Mouse (Mus musculus): ENCODE results near the gene Ppp1r13b.

DNA sequence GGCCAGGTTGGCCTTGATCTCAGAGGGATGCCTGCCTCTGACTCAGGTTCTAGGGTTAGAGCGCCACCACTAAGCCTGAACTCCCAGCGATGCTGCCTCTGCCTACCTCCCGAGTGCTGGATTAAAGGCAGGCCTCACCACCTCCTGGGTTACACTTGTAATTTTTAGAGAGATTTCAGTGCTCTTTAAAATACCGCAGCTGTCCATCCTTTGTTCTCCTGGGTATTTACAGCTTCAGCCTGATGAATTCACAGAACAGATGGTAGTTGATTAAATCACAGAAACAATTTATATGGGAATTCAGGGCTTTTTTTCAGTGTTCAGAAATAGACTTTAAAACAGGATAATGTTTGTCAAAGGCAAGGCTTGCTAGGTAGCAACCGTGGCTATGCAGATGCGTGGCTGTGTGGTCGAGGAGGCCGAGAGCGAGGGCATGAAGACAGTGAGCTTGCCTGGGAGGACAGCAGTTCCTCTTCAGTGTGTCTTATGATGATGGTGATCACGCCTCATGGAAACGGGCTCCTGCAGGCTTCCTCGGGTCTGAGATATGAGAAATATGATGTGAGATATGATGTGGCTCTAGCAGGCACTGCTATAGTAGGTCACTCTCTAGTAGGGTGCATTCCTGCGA is 116.3 kb downstream of the Ppp1r13b start:
- TF ChIP-seq CTCF (IDR thresholded peaks at IDR 0.05; ENCODE audit: insufficient read depth, low read length) (no peak), POLR2A (IDR thresholded peaks at IDR 0.05; ENCODE audit: borderline replicate concordance, extremely low read depth, low read depth, low read length) (no peak)
